Mouse (Mus musculus): ENCODE measurements at regions not wholly inside any gene's neighbourhood (a gene's known extent, or its start where the extent isn't known, plus 50 kb on each side); places are given as distances from the start of the nearest gene placed in this dataset.

GRCm38 (mm10) chr3:38641733-38642132 lies 157.1 kb upstream of the Ankrd50 start:
- no peaks in the 10 kb centered on the region for H3K4me1 ChIP-seq
- no peak for ATAC-seq (ENCODE audit: insufficient number of reproducible peaks, insufficient read depth, low FRiP score, low TSS enrichment)
- no peaks in the 10 kb centered on the region for H3K27me3 ChIP-seq
- H3K4me3 ChIP-seq: no peak overlapping the region
- H3K4me2 ChIP-seq (replicated peaks): no peak overlapping the region
- WGBS: 62% methylated on average over 1 of the region's 1 CpGs
- H3K9ac ChIP-seq: no peak overlapping the region
- no peaks in the 10 kb centered on the region for H3K9me3 ChIP-seq
- H3K27ac ChIP-seq: no peak overlapping the region
- no peaks in the 10 kb centered on the region for H3K36me3 ChIP-seq

- H3K4me2 ChIP-seq (replicated peaks): no peak overlapping the region
- H3K36me3 ChIP-seq: no peaks in the 10 kb centered on the region
- WGBS: 73% methylated on average over 4 of the region's 4 CpGs
- H3K4me3 ChIP-seq: no peak overlapping the region
- H3K9ac ChIP-seq: no peak overlapping the region
- no peaks in the 10 kb centered on the region for H3K9me3 ChIP-seq
- H3K27me3 ChIP-seq: no peaks in the 10 kb centered on the region
- H3K4me1 ChIP-seq: peaks cover 4% of the 10 kb centered on the region; the same call in 1 of the 2 replicates
- no peak for ATAC-seq (ENCODE audit: insufficient number of reproducible peaks, insufficient read depth, low FRiP score, low TSS enrichment)
- H3K27ac ChIP-seq: no peak overlapping the region
Observed at GRCm38 (mm10) chr3:38636806-38637205, 152.2 kb upstream of the Ankrd50 start.

- Histone ChIP-seq H3K27me3 (no peaks in the 10 kb centered on the region), H3K4me2 (replicated peaks) (no peak overlapping the region), H3K4me3 (no peak overlapping the region), H3K27ac (no peak overlapping the region), H3K4me1 (peaks cover 4% of the 10 kb centered on the region; the same call in 1 of the 2 replicates), H3K9me3 (no peaks in the 10 kb centered on the region), H3K36me3 (no peaks in the 10 kb centered on the region), H3K9ac (no peak overlapping the region)
- WGBS: 58% methylated on average over 7 of the region's 7 CpGs
- ATAC-seq (ENCODE audit: insufficient number of reproducible peaks, insufficient read depth, low FRiP score, low TSS enrichment): peak; percentile 41; the same call in 1 of the 2 replicates
Observed at GRCm38 (mm10) chr3:38633347-38633746, 148.7 kb upstream of the Ankrd50 start.

DNA sequence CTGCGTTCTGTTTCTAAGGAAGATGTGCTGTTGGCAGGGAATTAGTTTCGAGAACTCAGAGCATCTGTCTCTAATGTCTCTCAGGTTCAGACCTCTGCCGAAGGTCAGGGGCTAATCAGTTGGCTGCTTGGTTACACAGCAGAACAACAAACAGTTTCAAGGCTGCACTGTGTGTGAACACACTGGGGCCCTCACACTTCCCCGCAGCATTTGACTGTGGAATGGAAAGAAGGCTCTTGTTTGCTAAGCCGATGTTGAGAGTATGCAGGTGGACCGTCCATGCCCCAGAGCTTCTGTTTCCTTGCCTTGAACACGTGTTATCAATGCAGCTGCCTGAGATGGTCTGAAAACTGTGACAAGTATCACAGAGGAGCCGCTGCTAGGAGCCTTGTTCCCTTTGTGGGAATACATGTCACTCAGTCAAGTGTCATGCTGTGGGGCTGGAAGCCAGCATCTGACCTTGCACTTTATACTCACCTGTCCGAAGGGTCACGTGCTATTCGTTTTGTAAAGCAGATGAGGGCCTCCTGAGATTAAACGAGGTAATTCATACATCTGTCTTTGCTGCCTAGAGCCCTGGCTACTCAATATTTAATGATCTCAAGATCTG lies 141.0 kb upstream of the Ankrd50 start:
- H3K36me3 ChIP-seq: no peaks in the 10 kb centered on the region
- no peak overlapping the region for H3K4me2 ChIP-seq (replicated peaks)
- H3K27me3 ChIP-seq: no peaks in the 10 kb centered on the region
- no peak overlapping the region for H3K4me3 ChIP-seq
- H3K4me1 ChIP-seq: no peaks in the 10 kb centered on the region
- no peaks in the 10 kb centered on the region for H3K9me3 ChIP-seq
- 38% methylated on average over 12 of the region's 12 CpGs for WGBS
- H3K9ac ChIP-seq: no peak overlapping the region
- ATAC-seq (ENCODE audit: insufficient number of reproducible peaks, insufficient read depth, low FRiP score, low TSS enrichment): no peak
- H3K27ac ChIP-seq: no peak overlapping the region

DNA sequence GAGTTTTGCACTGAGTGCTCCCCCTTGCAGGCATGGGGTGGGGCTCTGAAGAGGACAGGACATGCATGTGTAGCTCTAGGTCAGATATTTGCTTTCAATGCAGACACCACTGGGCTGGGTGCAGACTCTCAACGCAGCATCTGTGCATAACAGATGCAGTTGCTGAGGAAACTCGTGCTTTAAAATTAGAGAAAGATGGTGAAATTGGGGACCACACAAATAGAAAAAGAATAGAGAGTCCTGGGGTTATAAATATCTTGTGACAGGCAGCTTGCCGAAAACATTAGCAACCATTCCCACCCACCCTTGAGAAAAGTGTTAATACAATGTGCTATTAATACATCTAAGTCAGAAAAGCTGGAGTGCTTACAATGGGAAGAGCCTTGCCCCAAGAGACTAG lies 133.3 kb upstream of the Ankrd50 start:
- Histone ChIP-seq H3K4me2 (replicated peaks) (no peak overlapping the region), H3K4me3 (no peak overlapping the region), H3K27ac (no peak overlapping the region), H3K27me3 (no peaks in the 10 kb centered on the region), H3K4me1 (peaks cover 14% of the 10 kb centered on the region), H3K9me3 (no peaks in the 10 kb centered on the region), H3K9ac (no peak overlapping the region), H3K36me3 (no peaks in the 10 kb centered on the region)
- ATAC-seq (ENCODE audit: insufficient number of reproducible peaks, insufficient read depth, low FRiP score, low TSS enrichment): no peak
- 29% methylated on average over 3 of the region's 3 CpGs for WGBS

- 80% methylated on average over 8 of the region's 8 CpGs for WGBS
- Histone ChIP-seq H3K4me3 (no peak overlapping the region), H3K27ac (no peak overlapping the region), H3K9me3 (no peaks in the 10 kb centered on the region), H3K27me3 (no peaks in the 10 kb centered on the region), H3K36me3 (no peaks in the 10 kb centered on the region), H3K9ac (no peak overlapping the region), H3K4me1 (peaks cover 14% of the 10 kb centered on the region), H3K4me2 (replicated peaks) (no peak overlapping the region)
- no peak for ATAC-seq (ENCODE audit: insufficient number of reproducible peaks, insufficient read depth, low FRiP score, low TSS enrichment)
Observed at GRCm38 (mm10) chr3:38617217-38617616, 132.6 kb upstream of the Ankrd50 start.

DNA sequence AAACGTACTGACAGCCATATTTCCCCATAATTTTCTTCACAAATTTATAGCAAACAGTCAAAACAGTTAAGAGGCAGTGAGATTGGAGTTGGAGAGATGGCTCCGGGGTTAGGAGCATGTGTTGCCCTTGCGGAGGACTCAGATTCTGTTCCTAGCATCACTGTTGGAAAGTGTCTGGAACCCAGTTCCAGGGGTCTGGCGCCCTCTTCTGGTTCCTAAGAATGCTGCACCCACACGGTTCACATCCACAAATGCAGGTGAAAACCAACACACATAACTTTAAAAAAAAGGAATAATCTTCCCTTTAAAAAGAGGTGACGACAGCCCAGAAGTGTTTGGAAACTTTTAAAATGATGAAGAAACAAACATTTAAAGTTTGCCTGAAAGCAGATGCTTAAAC lies 129.1 kb upstream of the Ankrd50 start:
- Histone ChIP-seq H3K36me3 (no peaks in the 10 kb centered on the region), H3K4me1 (peaks cover 12% of the 10 kb centered on the region), H3K4me3 (no peak overlapping the region), H3K4me2 (replicated peaks) (no peak overlapping the region), H3K27ac (no peak overlapping the region), H3K9ac (no peak overlapping the region), H3K9me3 (no peaks in the 10 kb centered on the region), H3K27me3 (no peaks in the 10 kb centered on the region)
- ATAC-seq (ENCODE audit: insufficient number of reproducible peaks, insufficient read depth, low FRiP score, low TSS enrichment): no peak
- 80% methylated on average over 6 of the region's 6 CpGs for WGBS

GRCm38 (mm10) chr3:38591531-38591930 lies 106.9 kb upstream of the Ankrd50 start:
- Histone ChIP-seq H3K9me3 (no peaks in the 10 kb centered on the region), H3K4me2 (replicated peaks) (no peak overlapping the region), H3K4me3 (no peak overlapping the region), H3K4me1 (no peaks in the 10 kb centered on the region), H3K9ac (no peak overlapping the region), H3K36me3 (no peaks in the 10 kb centered on the region), H3K27me3 (no peaks in the 10 kb centered on the region), H3K27ac (no peak overlapping the region)
- ATAC-seq (ENCODE audit: insufficient number of reproducible peaks, insufficient read depth, low FRiP score, low TSS enrichment): no peak
- WGBS: 100% methylated on average over 1 of the region's 1 CpGs

DNA sequence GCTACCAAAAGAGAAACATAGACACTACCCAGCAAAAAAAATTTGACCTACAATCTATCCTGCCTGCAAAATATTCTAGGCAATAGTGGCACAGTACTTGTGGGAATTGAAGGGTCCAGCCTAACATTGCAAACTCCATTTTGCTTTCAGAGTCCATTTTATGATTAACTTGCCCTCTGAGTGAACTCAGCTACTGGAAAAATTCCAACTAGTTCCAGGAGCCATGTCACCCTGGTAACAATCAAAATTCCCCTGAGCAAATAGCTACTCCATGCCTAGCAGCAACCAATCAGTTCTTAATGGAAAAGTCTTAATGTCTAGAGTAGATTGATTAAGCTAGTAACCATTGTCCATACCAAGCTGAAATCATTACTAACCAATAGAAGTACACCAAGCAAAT lies 104.3 kb upstream of the Ankrd50 start:
- H3K9me3 ChIP-seq: no peaks in the 10 kb centered on the region
- no peak for ATAC-seq (ENCODE audit: insufficient number of reproducible peaks, insufficient read depth, low FRiP score, low TSS enrichment)
- H3K4me1 ChIP-seq: no peaks in the 10 kb centered on the region
- no peak overlapping the region for H3K27ac ChIP-seq
- no peaks in the 10 kb centered on the region for H3K36me3 ChIP-seq
- H3K4me2 ChIP-seq (replicated peaks): no peak overlapping the region
- no peaks in the 10 kb centered on the region for H3K27me3 ChIP-seq
- H3K4me3 ChIP-seq: no peak overlapping the region
- H3K9ac ChIP-seq: no peak overlapping the region

DNA sequence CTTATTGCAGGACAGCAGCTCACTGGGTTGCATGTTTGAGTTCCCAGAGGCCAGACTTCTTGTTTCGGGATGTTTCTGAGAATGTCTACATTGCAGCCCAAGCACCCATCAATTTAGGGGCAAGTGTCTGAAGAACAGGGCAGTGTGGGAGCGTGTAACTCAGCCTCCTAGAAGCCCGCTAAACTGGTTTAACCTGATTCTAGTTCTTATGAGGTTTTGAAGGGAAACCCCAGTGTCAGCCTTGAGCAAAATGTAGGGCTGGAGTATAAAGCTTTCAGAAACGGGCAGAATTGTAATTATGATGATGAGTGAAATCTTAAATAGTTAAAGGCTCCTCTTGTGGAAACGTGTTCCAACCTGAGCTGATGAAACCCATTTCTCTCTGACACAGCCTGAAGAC lies 100.9 kb upstream of the Ankrd50 start:
- no peak overlapping the region for H3K4me2 ChIP-seq (replicated peaks)
- H3K9me3 ChIP-seq: no peaks in the 10 kb centered on the region
- H3K4me3 ChIP-seq: no peak overlapping the region
- no peaks in the 10 kb centered on the region for H3K27me3 ChIP-seq
- WGBS: 72% methylated on average over 5 of the region's 5 CpGs
- H3K27ac ChIP-seq: no peak overlapping the region
- no peak for ATAC-seq (ENCODE audit: insufficient number of reproducible peaks, insufficient read depth, low FRiP score, low TSS enrichment)
- no peaks in the 10 kb centered on the region for H3K36me3 ChIP-seq
- no peaks in the 10 kb centered on the region for H3K4me1 ChIP-seq
- no peak overlapping the region for H3K9ac ChIP-seq

- Histone ChIP-seq H3K4me3 (no peak overlapping the region), H3K9ac (no peak overlapping the region), H3K4me1 (no peaks in the 10 kb centered on the region), H3K36me3 (no peaks in the 10 kb centered on the region), H3K9me3 (no peaks in the 10 kb centered on the region), H3K27me3 (no peaks in the 10 kb centered on the region), H3K4me2 (replicated peaks) (no peak overlapping the region), H3K27ac (no peak overlapping the region)
- ATAC-seq (ENCODE audit: insufficient number of reproducible peaks, insufficient read depth, low FRiP score, low TSS enrichment): no peak
- WGBS: 36% methylated on average over 1 of the region's 1 CpGs
Observed at GRCm38 (mm10) chr3:38579781-38580180, 95.1 kb upstream of the Ankrd50 start.

DNA sequence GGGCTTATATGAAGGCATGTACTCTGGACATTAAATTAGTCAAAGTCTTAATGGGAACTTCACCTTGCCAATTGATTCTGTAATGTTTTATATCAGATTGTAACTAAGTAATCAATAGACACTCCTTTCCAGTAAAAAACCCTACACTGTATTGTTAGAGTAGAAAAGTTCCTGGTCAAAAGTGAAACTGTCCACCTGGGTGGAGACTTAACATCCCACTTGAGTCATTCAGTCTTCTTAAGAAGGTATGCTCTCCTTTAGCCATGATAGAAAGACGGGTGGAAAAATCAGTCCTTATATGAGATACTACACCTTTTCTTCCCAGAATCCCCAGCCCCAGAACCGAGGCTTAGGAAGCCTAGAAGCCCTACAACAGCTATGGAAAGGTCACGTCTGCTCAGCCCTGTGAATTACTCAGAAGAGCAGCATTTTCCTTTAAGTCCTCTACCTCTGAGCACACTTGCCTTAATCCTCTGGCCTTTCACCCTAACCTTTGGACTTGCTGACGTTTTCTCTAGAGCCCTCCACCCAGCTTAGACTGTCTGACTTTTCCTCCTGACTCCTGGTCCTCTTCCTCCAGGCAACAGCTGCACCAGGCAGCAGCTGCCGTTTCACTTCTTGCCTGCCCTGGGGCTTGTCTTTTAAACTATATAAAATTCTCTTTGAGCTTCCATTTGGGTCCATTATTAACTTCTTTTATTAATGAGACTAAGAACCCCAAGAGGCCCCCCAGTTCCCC lies 93.4 kb upstream of the Ankrd50 start:
- Histone ChIP-seq H3K4me1 (no peaks in the 10 kb centered on the region), H3K36me3 (no peaks in the 10 kb centered on the region), H3K4me3 (no peak overlapping the region), H3K27me3 (no peaks in the 10 kb centered on the region), H3K9ac (no peak overlapping the region), H3K4me2 (replicated peaks) (no peak overlapping the region), H3K27ac (no peak overlapping the region), H3K9me3 (no peaks in the 10 kb centered on the region)
- no peak for ATAC-seq (ENCODE audit: insufficient number of reproducible peaks, insufficient read depth, low FRiP score, low TSS enrichment)
- WGBS: 26% methylated on average over 5 of the region's 5 CpGs

Measured in embryonic facial prominence, embryonic 12.5 days (tissue).